Mouse (Mus musculus) kidney, adult 2 months (tissue): ENCODE data around the gene Pde6g. TPM values are rescaled to one million over a fixed set of nuclear protein-coding genes. Genes with fewer than 3 reads are reported as not detected.

ENCODE experiments used
- DNase-seq: peaks from one replicate; pipeline ENCODE4 v3.0.0; 2021
- H3K27ac ChIP-seq: fragments of 200-500 bp; 2 replicates; pipeline ENCODE4 v1.5.1; 2012; ENCODE audit warnings: low read depth, low read length, control low read depth, inconsistent platforms; ENCODE audit not compliant: insufficient read depth
- H3K27me3 ChIP-seq: fragments of 200-500 bp; replicated peaks from 2 replicates; pipeline ENCODE4 v1.6.1; 2012; ENCODE audit warnings: mild to moderate bottlenecking, moderate library complexity, low read length, inconsistent platforms; ENCODE audit not compliant: control insufficient read depth, insufficient read depth
- H3K36me3 ChIP-seq: fragments of 200-500 bp; 2 replicates; pipeline ENCODE4 v1.6.1; 2012; ENCODE audit warnings: mild to moderate bottlenecking, moderate library complexity, low read length, inconsistent platforms; ENCODE audit not compliant: control insufficient read depth, insufficient read depth
- H3K4me1 ChIP-seq: fragments of 200-500 bp; 2 replicates; pipeline ENCODE4 v1.6.1; 2011; ENCODE audit warnings: low read length; ENCODE audit not compliant: control insufficient read depth, insufficient read depth
- H3K4me3 ChIP-seq: fragments of 200-500 bp; 2 replicates; pipeline ENCODE4 v1.5.1; 2011; ENCODE audit warnings: mild to moderate bottlenecking, low read depth, low read length, control low read depth; ENCODE audit not compliant: insufficient read depth
- CTCF ChIP-seq: fragments of 200-500 bp; conservative IDR thresholded peaks from 2 replicates; pipeline ENCODE4 v1.5.1; 2011; ENCODE audit warnings: low read depth, mild to moderate bottlenecking, control low read depth, low read length, moderate library complexity, mixed read lengths; ENCODE audit not compliant: insufficient read depth, insufficient read length
- POLR2A ChIP-seq: fragments of 200-500 bp; IDR thresholded peaks from one replicate; pipeline ENCODE4 v1.6.1; 2011; ENCODE audit warnings: low read depth, low read length, control low read depth
- WGBS: fragments of 180-500 bp; shearing (Covaris S2); methylation state at CpG from one replicate; pipeline ENCODE4 v1.1.7; 2018; 5-methylcytosine and 5-hydroxymethylcytosine counted together
- polyA plus RNA-seq: library from polyadenylated mRNA; depleted of rRNA; stranded (reverse); fragments of >200 nt; gene quantifications from 2 replicates; pipeline ENCODE4 v1.2.3, GENCODE M21; 2012

Gene Pde6g
- polyA plus RNA-seq, 1 experiment: 1.8 TPM

- peak; percentile 82 for TF ChIP-seq POLR2A
- TF ChIP-seq CTCF: no peak
- H3K27ac ChIP-seq: peak within 1 kb of the TSS; percentile 61
- WGBS: 3% methylated on average over 62 of the region's 62 CpGs
These were observed 4.8 kb upstream of the Pde6g start, which contains the start of the genes Oxld1 and Ccdc137 for GRCm38 (mm10) chr11:120457772-120458751. Gene Oxld1 (minus strand): TSS chr11:120458068. Gene Ccdc137 (plus strand): TSS chr11:120458115.

GRCm38 (mm10) chr11:120457370-120457769 is 4.1 kb upstream of the Pde6g start:
- 11% methylated on average over 14 of the region's 14 CpGs for WGBS
- Histone ChIP-seq H3K4me1 (no peaks in the 10 kb centered on the region), H3K4me3 (peak overlapping the region; percentile 76), H3K27ac (peak overlapping the region; percentile 61), H3K36me3 (no peaks in the 10 kb centered on the region), H3K27me3 (no peaks in the 10 kb centered on the region)
- DNase-seq: peak; percentile 20
- TF ChIP-seq POLR2A (no peak), CTCF (no peak)

More at GRCm38 (mm10) chr11:120457772-120458751, 4.8 kb upstream of the Pde6g start, which contains the start of the genes Oxld1 and Ccdc137:
- no peaks in the 10 kb centered on the region for H3K36me3 ChIP-seq
- peak within 1 kb of the TSS; percentile 76 for H3K4me3 ChIP-seq
- DNase-seq: peak; percentile 81
- no peaks in the 10 kb centered on the region for H3K27me3 ChIP-seq
- no peaks in the 10 kb centered on the region for H3K4me1 ChIP-seq

GRCm38 (mm10) chr11:120455413-120455812 is 2.1 kb upstream of the Pde6g start:
- no peak for DNase-seq
- Histone ChIP-seq H3K36me3 (no peaks in the 10 kb centered on the region), H3K4me3 (no peak overlapping the region), H3K27ac (no peak overlapping the region), H3K4me1 (no peaks in the 10 kb centered on the region), H3K27me3 (no peaks in the 10 kb centered on the region)
- TF ChIP-seq POLR2A (no peak), CTCF (no peak)
- WGBS: 94% methylated on average over 7 of the region's 7 CpGs

GRCm38 (mm10) chr11:120454965-120455364 is 1.7 kb upstream of the Pde6g start:
- WGBS: 93% methylated on average over 4 of the region's 4 CpGs
- no peak for TF ChIP-seq CTCF
- TF ChIP-seq POLR2A: no peak
- Histone ChIP-seq H3K4me3 (no peak overlapping the region), H3K36me3 (no peaks in the 10 kb centered on the region), H3K27me3 (no peaks in the 10 kb centered on the region), H3K27ac (no peak overlapping the region), H3K4me1 (no peaks in the 10 kb centered on the region)
- no peak for DNase-seq

- H3K27ac ChIP-seq: no peak overlapping the region
- no peaks in the 10 kb centered on the region for H3K4me1 ChIP-seq
- 68% methylated on average over 3 of the region's 3 CpGs for WGBS
- no peak overlapping the region for H3K4me3 ChIP-seq
- no peaks in the 10 kb centered on the region for H3K36me3 ChIP-seq
- no peaks in the 10 kb centered on the region for H3K27me3 ChIP-seq
- DNase-seq: no peak
- TF ChIP-seq POLR2A: no peak
- no peak for TF ChIP-seq CTCF
These were observed 1.1 kb downstream of the Pde6g start for GRCm38 (mm10) chr11:120452246-120452645.

- H3K4me3 ChIP-seq: no peak overlapping the region
- TF ChIP-seq CTCF (no peak), POLR2A (no peak)
- 71% methylated on average over 7 of the region's 7 CpGs for WGBS
- no peaks in the 10 kb centered on the region for H3K36me3 ChIP-seq
- no peak for DNase-seq
- H3K27me3 ChIP-seq: no peaks in the 10 kb centered on the region
- H3K4me1 ChIP-seq: no peaks in the 10 kb centered on the region
- no peak overlapping the region for H3K27ac ChIP-seq
These were observed 6.1 kb downstream of the Pde6g start for GRCm38 (mm10) chr11:120447179-120447578.

- WGBS: 66% methylated on average over 3 of the region's 3 CpGs
- H3K36me3 ChIP-seq: no peaks in the 10 kb centered on the region
- no peak overlapping the region for H3K4me3 ChIP-seq
- H3K27me3 ChIP-seq: no peaks in the 10 kb centered on the region
- TF ChIP-seq POLR2A (no peak), CTCF (no peak)
- no peaks in the 10 kb centered on the region for H3K4me1 ChIP-seq
- DNase-seq: no peak
- no peak overlapping the region for H3K27ac ChIP-seq
These were observed 7.8 kb downstream of the Pde6g start for GRCm38 (mm10) chr11:120445475-120445874.
